Mouse (Mus musculus) thymus, postnatal 0 days (tissue): ENCODE results near the gene Fam114a1. TPM values are rescaled to one million over a fixed set of nuclear protein-coding genes. Genes with fewer than 3 reads are reported as not detected.

ENCODE experiments used
- DNase-seq: peaks from one replicate; pipeline ENCODE4 v3.0.0-alpha.2; 2015; ENCODE audit warnings: low spot score
- polyA plus RNA-seq: library from polyadenylated mRNA; unstranded; fragments of >200 nt; fragmentation: Nextera tagmentation; extraction: Ambion mirVana; gene quantifications from 2 replicates; pipeline ENCODE4 v1.2.1, GENCODE M21; 2015

Fam114a1 gene
- polyA plus RNA-seq, 1 experiment from 2014 or later = 9.5 TPM

- no peak for DNase-seq
These were observed 80.0 kb downstream of the Fam114a1 start for GRCm38 (mm10) chr5:65049880-65050279.

GRCm38 (mm10) chr5:65051513-65051912, 81.6 kb downstream of the Fam114a1 start:
- no peak for DNase-seq

GRCm38 (mm10) chr5:65057596-65057995, 87.7 kb downstream of the Fam114a1 start:
- no peak for DNase-seq

GRCm38 (mm10) chr5:65059806-65060205, 89.9 kb downstream of the Fam114a1 start:
- DNase-seq = no peak

GRCm38 (mm10) chr5:65062236-65062635, 92.4 kb downstream of the Fam114a1 start:
- no peak for DNase-seq

GRCm38 (mm10) chr5:65063266-65063665, 93.4 kb downstream of the Fam114a1 start:
- DNase-seq = no peak

GRCm38 (mm10) chr5:65068166-65068565, 98.3 kb downstream of the Fam114a1 start:
- DNase-seq = no peak

GRCm38 (mm10) chr5:65069872-65070271, 100.0 kb downstream of the Fam114a1 start:
- DNase-seq = no peak

GRCm38 (mm10) chr5:65071689-65072118, 101.8 kb downstream of the Fam114a1 start:
- DNase-seq = no peak

GRCm38 (mm10) chr5:65073247-65073646, 103.4 kb downstream of the Fam114a1 start:
- DNase-seq = no peak

GRCm38 (mm10) chr5:65074693-65075092, 104.8 kb downstream of the Fam114a1 start:
- no peak for DNase-seq

- DNase-seq = no peak
These were observed 106.2 kb downstream of the Fam114a1 start for GRCm38 (mm10) chr5:65076087-65076486.

GRCm38 (mm10) chr5:65076748-65077147, 106.9 kb downstream of the Fam114a1 start:
- no peak for DNase-seq

- no peak for DNase-seq
These were observed 108.2 kb downstream of the Fam114a1 start for GRCm38 (mm10) chr5:65078081-65078480.

- no peak for DNase-seq
These were observed 110.0 kb downstream of the Fam114a1 start for GRCm38 (mm10) chr5:65079881-65080280.

GRCm38 (mm10) chr5:65081836-65082235, 112.0 kb downstream of the Fam114a1 start:
- no peak for DNase-seq

- no peak for DNase-seq
These were observed 116.7 kb downstream of the Fam114a1 start for GRCm38 (mm10) chr5:65086522-65086921.

- DNase-seq = no peak
These were observed 119.8 kb downstream of the Fam114a1 start for GRCm38 (mm10) chr5:65089707-65090106.

- peak; percentile 60 for DNase-seq
These were observed 121.5 kb downstream of the Fam114a1 start for GRCm38 (mm10) chr5:65091184-65091858.
